In genomic region chr13:67113287-67113686, GRCm38 (mm10) we compare ENCODE assay signal across 1 mouse cellular context.
TF ChIP-seq lines count a peak whose summit lies in the region.

No protein-coding gene starts in this region.

TF ChIP-seq in myocyte, 11 proteins besides CTCF, POLR2A, EP300 and RAD21 (continued from another document):
- TF ChIP-seq TCF12 (IDR thresholded peaks at IDR 0.05; ENCODE audit: insufficient read depth, poor library complexity, severe bottlenecking): no peak
- no peak for TF ChIP-seq USF1 (IDR thresholded peaks at IDR 0.05; ENCODE audit: low read depth)
- no peak for TF ChIP-seq MAX (IDR thresholded peaks at IDR 0.05; ENCODE audit: low read depth)
- TF ChIP-seq POLR2AphosphoS2 (IDR thresholded peaks at IDR 0.05; ENCODE audit: insufficient read length, low read depth): no peak
TF ChIP-seq in myocyte: peak in this region for 0.
